Mouse (Mus musculus) urinary bladder, adult 18-20 months (tissue): ENCODE data around the gene Trim16.

Source experiments
- DNase-seq, 2 experiments: peaks; one replicate each; pipeline ENCODE4 v3.0.0; 2022; ENCODE audit warnings: low spot score in 2 of 2, mixed read lengths in 2 of 2

Trim16 gene

DNA sequence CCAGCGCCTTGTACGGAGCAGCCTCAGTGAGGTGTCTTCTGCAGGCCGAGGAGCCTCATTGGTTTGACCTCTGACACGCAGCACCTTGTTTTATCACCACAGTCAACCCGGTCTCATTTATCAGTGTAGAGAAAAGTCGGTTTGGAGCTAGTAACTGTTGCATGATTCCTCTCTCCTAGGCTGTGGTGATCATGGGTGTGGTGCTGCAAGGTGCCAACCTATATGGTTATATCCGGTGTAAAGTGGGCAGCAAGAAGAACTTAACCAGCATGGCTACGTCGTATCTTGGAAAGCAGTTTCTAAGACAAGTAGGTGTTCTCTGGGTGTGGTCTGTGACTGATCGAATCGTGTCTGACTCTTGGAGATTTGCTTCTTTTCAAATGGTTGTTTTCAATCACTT is 71.7 kb downstream of the Trim16 start:
- DNase-seq, result no peak
